Comparison of ENCODE assay signal across 8 mouse cellular contexts in the genomic region with DNA sequence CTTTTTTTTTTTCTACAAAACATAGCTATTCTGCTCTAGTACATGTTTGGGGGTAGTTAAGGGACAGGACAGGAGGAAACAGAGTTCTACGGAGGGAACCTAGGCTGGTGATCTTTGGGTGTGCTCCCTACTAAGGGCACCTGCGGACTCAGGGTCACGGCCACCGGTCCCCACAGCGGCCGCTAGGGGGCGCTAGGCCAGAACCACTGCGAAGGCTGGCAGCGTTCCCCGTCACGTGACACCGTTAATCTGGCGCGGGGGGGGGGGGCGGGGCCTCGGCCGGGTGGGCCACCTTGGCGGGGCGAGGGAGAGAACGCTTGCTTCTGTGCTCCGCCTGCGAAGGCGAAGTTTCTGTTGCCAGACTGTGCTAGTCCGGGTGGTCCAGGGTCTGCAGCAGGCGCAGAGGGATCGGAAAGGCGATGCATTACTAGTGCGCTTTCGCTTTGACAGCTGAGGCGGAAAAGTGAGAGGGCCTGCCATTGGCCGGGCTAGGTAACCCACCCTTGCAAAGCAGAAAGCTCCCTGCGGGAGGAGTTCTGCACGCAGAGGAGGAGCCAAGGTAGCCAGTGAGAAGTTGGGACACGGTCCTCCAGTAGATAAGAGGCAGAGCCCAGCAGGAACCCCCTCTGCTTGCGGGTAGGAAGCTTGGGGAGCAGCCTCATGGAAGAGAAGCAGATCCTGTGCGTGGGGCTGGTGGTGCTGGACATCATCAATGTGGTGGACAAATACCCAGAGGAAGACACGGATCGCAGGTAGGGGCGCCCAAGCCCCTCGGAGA. TPM values are rescaled to one million over a fixed set of nuclear protein-coding genes. Genes with fewer than 3 reads are reported as not detected.
DNase-seq lines count a peak whose midpoint lies in the region; ATAC-seq and TF ChIP-seq lines count a peak whose summit lies in the region.

A gene (plus strand): TSS at position 176 of the 778 bp plus-strand sequence.

- peak; percentile 97 for DNase-seq in CD4-positive, CD25-positive, alpha-beta regulatory T cell, adult 2 months (ENCODE audit: low read depth, low spot score)
- peak; percentile 51 for DNase-seq in brain, embryonic 18.5 days (ENCODE audit: low read depth, low spot score)
- peak; percentile 92 for DNase-seq in liver, adult 2 months (ENCODE audit: extremely low read depth, low read depth, low spot score)
- peak; percentile 87 to 91 for DNase-seq in spleen, postnatal 36 days (ENCODE audit: low spot score in 2 of 2)

- peak within 1 kb of the TSS; percentile 89 for H3K4me2 ChIP-seq in heart, embryonic 12.5 days
- H3K4me2 ChIP-seq in kidney, embryonic 16.5 days (replicated peaks; ENCODE audit: low read depth, low read length) = peak within 1 kb of the TSS; percentile 82

- peaks cover 44% of the 10 kb centered on the region for H3K4me1 ChIP-seq in erythroblast, embryonic 14.5 days (ENCODE audit: control insufficient read depth)
- peaks cover 57% of the 10 kb centered on the region for H3K4me1 ChIP-seq in heart, embryonic 12.5 days (replicated peaks)
- peaks cover 27% of the 10 kb centered on the region for H3K4me1 ChIP-seq in kidney, embryonic 16.5 days (ENCODE audit: insufficient read depth, low read length)
- H3K4me1 ChIP-seq in liver, adult 2 months (ENCODE audit: control insufficient read depth, insufficient read depth, low read length) = peaks cover 31% of the 10 kb centered on the region

- peaks cover 36% of the 10 kb centered on the region for H3K36me3 ChIP-seq in erythroblast, embryonic 14.5 days (ENCODE audit: control insufficient read depth)
- peaks cover 44% of the 10 kb centered on the region for H3K36me3 ChIP-seq in heart, embryonic 12.5 days
- H3K36me3 ChIP-seq in kidney, embryonic 16.5 days (ENCODE audit: insufficient read depth, low read length) = peaks cover 34% of the 10 kb centered on the region
- no peaks in the 10 kb centered on the region for H3K36me3 ChIP-seq in liver, adult 2 months (ENCODE audit: control insufficient read depth, insufficient read depth, low read length)

- H3K79me2 ChIP-seq in liver, adult 2 months (ENCODE audit: control insufficient read depth, insufficient read depth, low read length) = peaks cover under 1% of the 10 kb centered on the region; the same call in 1 of the 2 replicates

- peak; percentile 97 for TF ChIP-seq POLR2A in liver, adult 2 months (IDR thresholded peaks at IDR 0.05; ENCODE audit: extremely low read depth, insufficient read depth, low read length)

- H3K4me3 ChIP-seq in erythroblast, embryonic 14.5 days (replicated peaks) = peak within 1 kb of the TSS; percentile 67
- H3K4me3 ChIP-seq in heart, embryonic 12.5 days = peak within 1 kb of the TSS; percentile 61
- peak within 1 kb of the TSS; percentile 66 for H3K4me3 ChIP-seq in kidney, embryonic 16.5 days (ENCODE audit: low read length)
- H3K4me3 ChIP-seq in liver, adult 2 months (ENCODE audit: insufficient read depth, low read depth, low read length) = peak within 1 kb of the TSS; percentile 65

- peak; percentile 88 for TF ChIP-seq CTCF in liver, adult 2 months (IDR thresholded peaks at IDR 0.05; ENCODE audit: low read depth, low read length)

- H3K9me3 ChIP-seq in erythroblast, embryonic 14.5 days (ENCODE audit: control insufficient read depth, low read length) = no peaks in the 10 kb centered on the region
- H3K9me3 ChIP-seq in heart, embryonic 12.5 days (replicated peaks) = no peaks in the 10 kb centered on the region
- H3K9me3 ChIP-seq in kidney, embryonic 16.5 days (ENCODE audit: low read length) = no peaks in the 10 kb centered on the region

- peak within 1 kb of the TSS; percentile 76 for H3K9ac ChIP-seq in heart, embryonic 12.5 days
- peak within 1 kb of the TSS; percentile 74 for H3K9ac ChIP-seq in kidney, embryonic 16.5 days (replicated peaks; ENCODE audit: low read length)
- peak within 1 kb of the TSS; percentile 85 for H3K9ac ChIP-seq in liver, adult 2 months (ENCODE audit: low read depth, low read length)

- peak within 1 kb of the TSS; percentile 85 for H3K27ac ChIP-seq in heart, embryonic 12.5 days (ENCODE audit: poor library complexity, severe bottlenecking)
- peak within 1 kb of the TSS; percentile 94 for H3K27ac ChIP-seq in kidney, embryonic 16.5 days (ENCODE audit: low read length)
- peak within 1 kb of the TSS; percentile 83 for H3K27ac ChIP-seq in liver, adult 2 months (replicated peaks; ENCODE audit: insufficient read depth, low read depth, low read length)

- peak; percentile 90 for ATAC-seq in heart, embryonic 12.5 days (ENCODE audit: insufficient number of reproducible peaks, low FRiP score)
- ATAC-seq in kidney, embryonic 16.5 days (ENCODE audit: low FRiP score, low TSS enrichment) = peak; percentile 86
- ATAC-seq in monocyte, adult 5-6 weeks (replicated peaks; ENCODE audit: insufficient number of reproducible peaks, low FRiP score, low TSS enrichment, poor library complexity, severe bottlenecking) = peak; percentile 54

- H3K27me3 ChIP-seq in erythroblast, embryonic 14.5 days (ENCODE audit: control insufficient read depth) = no peaks in the 10 kb centered on the region
- H3K27me3 ChIP-seq in heart, embryonic 12.5 days (replicated peaks) = 0 out of 2 replicates have a peak, but pooled peaks cover 8% of the 10 kb centered on the region
- H3K27me3 ChIP-seq in kidney, embryonic 16.5 days (ENCODE audit: insufficient read depth, low read length) = no peaks in the 10 kb centered on the region
- no peaks in the 10 kb centered on the region for H3K27me3 ChIP-seq in liver, adult 2 months (ENCODE audit: control insufficient read depth, insufficient read depth, low read length)

- under 1% methylated on average over 37 of the region's 40 CpGs for WGBS in heart, embryonic 12.5 days
- 1% methylated on average over 36 of the region's 40 CpGs for WGBS in kidney, embryonic 16.5 days
- 1% methylated on average over 39 of the region's 40 CpGs for WGBS in liver, adult 2 months

RNA-seq across cellular contexts. Expression of the gene that starts here (rescaled TPM):
- 1.8 and 2.6 TPM in 2 replicates for polyA plus RNA-seq in erythroblast, embryonic 14.5 days (2012)
- 6.5 and 8.1 TPM in 2 replicates for polyA plus RNA-seq in heart, embryonic 12.5 days (2016; fragmentation: Nextera tagmentation; extraction: Ambion mirVana)
- 38.8 and 41.4 TPM in 2 replicates for polyA plus RNA-seq in kidney, embryonic 16.5 days (2015; fragmentation: Nextera tagmentation; extraction: Ambion mirVana)
- 288 and 405 TPM in 2 replicates for total RNA-seq in liver, adult 2 months (2014; rRNA removed)
- 650 and 735 TPM in 2 replicates for polyA plus RNA-seq in liver, adult 2 months (2012; rRNA removed)
- 26.4 to 32.2 TPM (median 29.8 TPM) in 3 replicates for total RNA-seq in monocyte, adult 5-6 weeks (2017)

Comparison
In these comparisons a context has a peak if more than half of its experiments do, and no peak if none do; other contexts are left out.
1. Peak in every context shown above with its lines: DNase-seq, ATAC-seq, H3K4me3 ChIP-seq and H3K27ac ChIP-seq.
2. RNA of the gene that starts here (polyA plus RNA-seq): 650 to 735 TPM in liver, adult 2 months; 38.8 to 41.4 TPM in kidney, embryonic 16.5 days, 6.5 to 8.1 TPM in heart, embryonic 12.5 days and 1.8 to 2.6 TPM in erythroblast, embryonic 14.5 days; every median in the first group is over 10 times any median in the second.